Mouse (Mus musculus) thymus, adult 18-20 months (tissue): ENCODE results near the gene Tie1.
"Not testable (repeated sequence)": the region's sequence is repeated elsewhere in the genome, so short reads cannot be mapped to it uniquely, and the experiment has no call there.

ENCODE experiments used
- DNase-seq, 2 experiments: peaks; one replicate each; pipeline ENCODE4 v3.0.0; 2022; ENCODE audit warnings: mixed read lengths in 2 of 2

The Tie1 gene

GRCm38 (mm10) chr4:118489717-118490132 lies at the start of gene Tie1:
TSS of gene Tie1 (minus strand) at chr4:118490061.
- DNase-seq, result no peak

- DNase-seq, result no peak
These were observed 47.9 kb upstream of the Tie1 start for GRCm38 (mm10) chr4:118537801-118538200.

DNA sequence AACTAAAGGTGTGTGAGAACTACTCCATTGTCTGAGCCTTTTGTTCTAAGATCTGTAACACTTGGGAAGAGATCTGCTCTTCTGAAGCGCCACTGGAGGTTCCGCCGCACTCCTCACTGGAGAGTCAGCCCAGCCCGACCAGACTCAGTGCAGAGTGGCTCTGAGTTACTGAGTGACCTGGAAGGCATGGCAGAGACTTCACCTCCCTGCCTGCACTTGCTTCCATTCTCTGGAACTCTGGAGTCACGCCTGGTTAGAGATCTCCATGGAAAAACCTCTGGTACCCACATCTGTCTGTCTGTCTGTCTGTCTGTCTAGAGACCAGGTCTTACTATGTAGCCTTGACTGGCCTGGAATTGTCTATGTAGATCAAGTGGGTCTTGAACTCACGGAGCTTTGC lies 45.7 kb upstream of the Tie1 start:
- no peak for DNase-seq

DNA sequence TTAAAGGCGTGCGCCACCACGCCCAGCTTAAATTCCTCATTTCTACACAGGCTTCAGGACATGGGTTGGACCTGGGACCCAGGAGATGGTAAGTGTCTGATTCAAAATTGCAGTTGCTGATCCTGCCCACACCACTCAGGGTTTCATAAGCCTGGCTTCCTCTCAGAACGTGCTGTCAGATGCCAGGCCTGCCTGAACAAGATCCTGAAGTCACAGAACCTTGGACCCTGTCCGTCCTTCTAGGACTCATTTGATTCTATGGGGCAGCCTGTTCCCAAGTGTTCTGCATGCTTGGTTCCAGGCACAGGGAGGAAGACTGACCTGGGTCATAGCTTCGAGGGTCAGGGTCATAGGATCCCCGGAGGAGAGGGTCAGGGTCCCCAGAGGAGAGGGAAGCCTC lies 43.7 kb upstream of the Tie1 start:
- DNase-seq, result no peak

- no peak for DNase-seq
These were observed 43.3 kb upstream of the Tie1 start for GRCm38 (mm10) chr4:118533156-118533555.

- DNase-seq, result no peak
These were observed 42.8 kb upstream of the Tie1 start for GRCm38 (mm10) chr4:118532663-118533062.

- no peak for DNase-seq
These were observed 37.9 kb upstream of the Tie1 start for GRCm38 (mm10) chr4:118527720-118528119.

DNA sequence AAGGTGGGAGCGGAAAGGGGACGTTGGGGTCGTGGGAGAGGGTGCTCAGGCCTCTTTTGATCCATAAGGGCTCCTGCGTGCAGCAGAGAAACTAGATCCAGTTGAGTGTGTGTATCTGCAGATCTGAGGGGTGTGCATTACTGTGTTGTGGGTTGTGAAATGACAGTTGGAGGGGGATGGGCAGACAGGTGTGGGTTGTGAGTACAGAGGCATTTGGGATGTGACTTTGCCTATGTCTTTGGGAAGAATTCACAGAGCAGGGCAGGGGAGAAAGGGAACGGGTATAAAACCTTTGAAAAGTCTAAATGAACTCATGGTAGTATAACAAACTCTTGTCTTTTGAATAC lies 37.4 kb upstream of the Tie1 start:
- no peak for DNase-seq

DNA sequence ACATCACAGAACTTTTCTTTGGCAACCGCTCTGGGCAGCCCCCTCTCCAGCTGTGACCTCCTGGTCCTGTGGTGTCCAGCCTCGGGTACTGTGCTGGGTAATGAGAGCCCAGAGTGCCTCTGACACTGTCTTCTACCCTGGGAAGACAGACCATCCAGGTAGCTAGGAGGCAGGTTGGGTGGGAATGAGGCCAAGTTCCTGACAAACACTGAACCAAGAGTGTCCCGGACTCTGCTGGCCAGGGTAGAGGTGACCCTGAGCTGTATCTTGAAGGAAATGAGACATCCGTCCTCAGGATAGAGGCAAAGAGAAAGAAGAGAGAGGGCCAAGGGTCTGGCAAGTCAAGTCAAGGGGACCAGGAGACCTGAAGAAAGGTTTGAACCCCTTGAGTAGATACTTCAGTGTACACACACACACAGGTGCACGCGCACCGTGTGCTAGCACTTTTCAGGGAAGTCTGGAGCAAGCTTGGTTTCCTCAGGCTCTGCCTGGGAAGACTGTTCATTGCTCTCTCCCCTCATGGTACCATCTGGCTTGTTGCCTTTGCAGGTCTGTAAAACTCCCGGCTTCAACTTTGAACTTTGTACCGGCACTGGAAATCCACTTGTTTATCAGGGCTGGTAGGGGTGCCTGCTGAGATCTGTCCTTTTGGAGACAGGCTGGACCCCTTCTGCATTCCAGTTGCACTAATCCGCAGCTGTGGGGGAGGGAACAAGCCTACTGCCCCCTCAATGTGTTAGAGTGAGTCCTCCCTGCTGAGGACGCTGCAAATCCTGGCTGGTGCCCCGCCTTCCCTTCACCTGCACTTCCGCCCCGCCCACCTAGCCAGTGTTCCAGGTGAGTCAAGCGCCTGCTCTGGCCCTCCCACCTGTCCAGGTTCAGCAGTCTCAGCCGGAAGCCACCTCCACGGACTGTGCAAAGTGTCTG lies 36.8 kb upstream of the Tie1 start, which contains the start of gene 2610528J11Rik:
2610528J11Rik (plus strand) TSS at position 592 of the 927 bp plus-strand sequence.
- no peak for DNase-seq

- DNase-seq, result no peak
These were observed 35.9 kb upstream of the Tie1 start for GRCm38 (mm10) chr4:118525779-118526178.

- no peak for DNase-seq
These were observed 34.1 kb upstream of the Tie1 start for GRCm38 (mm10) chr4:118523976-118524375.

DNA sequence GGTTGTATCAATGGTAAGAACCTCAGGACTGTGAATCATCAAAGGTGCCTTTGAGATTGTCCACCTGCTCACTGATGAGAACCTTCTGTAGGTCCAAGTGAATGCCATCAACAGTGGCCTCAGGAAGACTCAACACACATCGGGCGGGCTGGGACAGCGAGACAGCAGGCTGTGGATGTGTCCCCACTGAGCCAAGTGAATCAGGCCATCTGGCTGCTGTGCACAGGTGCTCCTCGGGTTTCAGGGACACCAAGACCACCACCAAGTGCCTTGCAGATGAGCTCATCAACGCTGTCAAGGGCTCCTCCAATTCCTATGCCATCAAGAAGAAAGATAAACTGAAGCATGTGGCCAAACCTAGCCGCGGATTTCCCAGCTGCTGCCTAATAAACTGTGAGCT lies 32.4 kb upstream of the Tie1 start:
- DNase-seq, result no peak

DNA sequence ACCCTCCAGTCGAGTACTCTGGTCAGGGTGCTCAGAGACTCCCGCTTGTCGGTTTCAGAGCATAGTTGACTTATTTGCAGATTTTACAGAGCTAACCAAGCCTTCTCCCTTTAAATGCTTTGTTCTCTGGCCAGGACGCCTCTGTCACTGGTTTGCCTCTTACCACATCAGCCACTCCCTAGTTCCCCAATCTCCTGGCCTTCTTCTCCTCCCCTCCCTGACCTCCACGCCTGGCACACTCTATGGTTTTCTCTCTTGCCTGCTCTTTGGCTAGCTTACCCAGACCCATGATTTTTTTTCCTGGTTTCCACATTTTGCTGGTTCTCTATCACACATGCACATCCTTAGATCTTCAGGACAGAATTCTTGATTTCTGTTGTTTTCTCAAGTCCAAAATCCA lies 28.3 kb upstream of the Tie1 start:
- DNase-seq, result no peak

GRCm38 (mm10) chr4:118517497-118518146 lies 27.8 kb upstream of the Tie1 start:
- no peak for DNase-seq

- DNase-seq, result no peak
These were observed 27.0 kb upstream of the Tie1 start for GRCm38 (mm10) chr4:118516699-118517496.

DNA sequence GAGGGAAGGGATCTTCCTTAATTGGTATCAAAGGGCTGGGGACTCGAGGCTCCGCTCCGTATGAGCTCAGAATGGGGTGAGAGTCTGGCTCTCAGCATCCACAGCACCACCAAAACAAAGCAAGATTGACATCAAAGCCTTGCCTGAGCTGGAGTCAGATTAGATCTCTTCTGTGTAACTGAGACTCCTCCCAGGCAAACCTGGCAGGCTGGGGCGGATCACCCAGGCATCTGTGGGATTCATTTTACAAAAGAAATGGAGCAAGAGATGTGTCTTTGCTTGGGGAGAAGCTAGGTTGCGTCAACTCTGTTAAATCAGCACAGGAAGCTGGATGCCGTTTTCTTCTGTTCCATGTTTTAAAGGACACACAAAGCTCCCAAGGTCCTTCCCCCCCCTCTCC lies 19.2 kb upstream of the Tie1 start:
- DNase-seq, result no peak

GRCm38 (mm10) chr4:118507171-118507570 lies 17.3 kb upstream of the Tie1 start:
- DNase-seq, result not testable (repeated sequence)

DNA sequence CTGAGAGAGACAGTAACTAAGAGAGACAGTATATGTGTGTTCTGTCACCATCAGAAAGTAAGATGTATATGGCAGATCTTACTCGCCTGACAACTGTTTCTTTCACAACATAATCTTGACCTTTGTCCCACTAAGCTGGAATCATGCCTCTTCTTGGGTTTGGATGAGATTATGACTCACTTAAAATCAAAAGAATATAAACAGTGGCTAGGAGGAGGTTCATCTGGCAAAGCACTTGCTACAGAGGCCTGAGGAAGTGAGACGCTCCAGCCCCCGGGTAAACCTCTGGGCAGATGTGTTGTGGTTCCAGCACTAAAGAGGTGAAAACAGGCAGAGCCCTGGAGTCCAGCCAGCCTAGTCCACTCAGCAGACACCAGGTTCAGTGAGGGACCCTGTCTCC lies 15.7 kb upstream of the Tie1 start:
- DNase-seq, result no peak

DNA sequence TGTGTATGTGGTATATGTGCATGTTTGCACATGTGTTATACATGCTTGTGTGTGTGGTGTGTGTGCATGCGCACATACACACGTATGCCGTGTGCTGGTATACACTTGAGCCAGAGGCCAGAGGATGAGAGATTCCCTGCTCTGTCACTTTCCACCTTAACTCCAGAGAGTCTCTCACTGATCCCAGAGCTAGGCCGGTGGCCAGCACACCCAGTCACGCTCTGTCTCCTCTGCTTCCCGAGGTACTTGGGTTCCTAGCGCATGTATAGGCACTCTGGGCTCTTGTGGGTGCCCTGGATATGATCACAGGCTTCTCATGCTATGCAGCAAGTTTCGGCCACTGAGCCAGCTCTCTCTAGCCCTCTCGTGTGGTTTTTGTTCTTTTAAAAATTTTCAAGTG lies 10.9 kb upstream of the Tie1 start:
- no peak for DNase-seq

DNA sequence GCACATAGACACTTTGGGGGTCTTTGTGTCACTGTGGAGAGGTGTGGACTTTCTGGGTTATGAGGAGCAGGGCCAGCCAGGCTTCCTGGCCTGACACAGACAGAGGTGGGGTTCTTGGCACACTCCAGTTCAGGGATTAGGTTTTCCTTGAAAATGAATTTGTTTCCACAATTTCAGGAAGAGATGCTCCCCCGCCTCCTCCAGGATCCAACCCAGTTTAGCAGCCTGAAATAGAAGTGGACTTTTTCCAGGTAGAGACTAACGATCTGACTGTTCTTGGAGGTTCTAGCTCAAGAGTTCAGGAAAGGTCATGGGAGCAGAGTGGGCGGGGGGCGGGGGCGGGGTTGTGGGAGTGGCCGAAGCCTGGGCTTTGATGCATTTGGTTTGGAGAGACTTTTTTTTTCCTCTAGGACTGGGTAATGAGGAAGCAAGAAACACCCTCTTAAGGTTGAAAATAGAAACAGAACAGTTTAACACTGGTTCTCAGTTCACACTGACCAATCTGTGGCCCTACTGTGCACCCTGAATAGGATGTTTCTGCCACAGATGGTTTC lies 10.4 kb upstream of the Tie1 start:
- no peak for DNase-seq

DNA sequence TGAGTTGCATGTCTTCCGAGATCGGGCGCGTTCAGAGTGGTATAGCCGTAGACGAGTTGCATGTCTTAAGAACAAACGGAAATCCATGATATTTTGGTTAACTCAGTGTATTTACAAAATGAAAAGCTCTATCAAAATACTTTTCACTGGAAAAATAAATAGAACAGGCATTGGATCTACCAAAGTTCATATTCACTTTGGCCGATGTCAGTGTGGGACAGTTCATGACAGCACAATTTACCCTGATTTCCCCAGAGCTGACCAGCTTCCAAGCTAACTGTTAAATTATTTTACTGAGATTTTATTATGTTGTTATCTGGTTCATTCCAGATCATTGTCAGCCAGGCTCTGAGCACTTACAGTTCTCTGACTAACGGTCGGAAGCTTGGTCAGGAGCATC lies 600 bp upstream of the Tie1 start:
- no peak for DNase-seq

DNA sequence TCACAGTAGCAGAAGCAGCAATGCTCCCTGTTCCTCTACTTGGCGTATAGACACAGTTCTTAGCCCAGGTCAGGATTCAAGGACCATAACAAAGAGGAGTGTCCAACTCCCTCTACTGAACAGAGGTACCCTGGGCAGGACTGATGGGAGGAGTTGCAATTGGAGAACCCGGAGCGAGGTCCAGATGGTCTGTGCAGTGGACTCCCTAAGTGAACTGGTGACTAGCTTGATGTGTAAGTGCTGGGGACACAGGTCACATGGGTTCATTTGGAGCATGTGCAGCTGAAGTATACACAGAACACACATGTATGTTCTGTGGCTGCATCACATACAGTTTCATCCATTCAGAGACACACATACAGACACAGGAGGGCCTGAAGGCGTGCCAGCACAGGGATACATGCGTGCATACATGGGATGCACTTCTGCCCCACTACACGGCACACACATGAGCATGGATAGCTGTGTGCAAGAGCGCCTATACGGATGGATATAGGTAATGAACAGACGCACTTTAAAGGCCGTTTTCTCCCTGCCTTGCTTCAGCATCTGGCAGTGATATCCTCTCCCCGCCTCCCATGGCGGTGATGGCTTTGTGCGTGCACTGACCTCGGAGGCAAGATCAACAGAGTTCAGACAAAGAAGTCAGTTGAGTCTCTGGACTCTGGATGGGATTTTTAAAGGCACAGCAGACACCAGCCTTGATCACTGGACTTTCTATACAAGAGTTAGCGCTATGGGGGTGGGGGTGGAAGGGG lies 12.9 kb downstream of the Tie1 start:
- no peak for DNase-seq
